Mouse (Mus musculus) myocyte (in vitro differentiated cells): Measurements from ENCODE around the gene Trit1.

Experiments
- E2F4 ChIP-seq: IDR thresholded peaks from one replicate; pipeline ENCODE4 v1.6.1; 2011; ENCODE audit warnings: mild to moderate bottlenecking, control low read depth, moderate library complexity; ENCODE audit not compliant: insufficient read depth
- MAX ChIP-seq: IDR thresholded peaks from one replicate; pipeline ENCODE4 v1.6.1; 2011; ENCODE audit warnings: low read depth, mild to moderate bottlenecking, control low read depth
- MYOD1 ChIP-seq, 3 experiments: IDR thresholded peaks; one replicate each; pipeline ENCODE4 v1.6.1; 2011; ENCODE audit warnings: control low read depth in 2 of 3, low read depth in 2 of 3, mild to moderate bottlenecking in 2 of 3, moderate library complexity in 1 of 3; ENCODE audit not compliant: insufficient read length in 2 of 3, control insufficient read depth in 1 of 3
- POLR2A ChIP-seq: IDR thresholded peaks from one replicate; pipeline ENCODE4 v1.6.1; 2011; ENCODE audit warnings: low read depth, mild to moderate bottlenecking, control low read depth, moderate library complexity; ENCODE audit not compliant: insufficient read length
- POLR2AphosphoS2 ChIP-seq: IDR thresholded peaks from one replicate; pipeline ENCODE4 v1.6.1; 2011; ENCODE audit warnings: low read depth, control low read depth; ENCODE audit not compliant: insufficient read length
- TCF3 ChIP-seq: IDR thresholded peaks from one replicate; pipeline ENCODE4 v1.6.1; 2011; ENCODE audit warnings: low read depth, control low read depth; ENCODE audit not compliant: insufficient read length
- USF1 ChIP-seq: IDR thresholded peaks from one replicate; pipeline ENCODE4 v1.6.1; 2011; ENCODE audit warnings: low read depth, mild to moderate bottlenecking, control low read depth, moderate library complexity

DNA sequence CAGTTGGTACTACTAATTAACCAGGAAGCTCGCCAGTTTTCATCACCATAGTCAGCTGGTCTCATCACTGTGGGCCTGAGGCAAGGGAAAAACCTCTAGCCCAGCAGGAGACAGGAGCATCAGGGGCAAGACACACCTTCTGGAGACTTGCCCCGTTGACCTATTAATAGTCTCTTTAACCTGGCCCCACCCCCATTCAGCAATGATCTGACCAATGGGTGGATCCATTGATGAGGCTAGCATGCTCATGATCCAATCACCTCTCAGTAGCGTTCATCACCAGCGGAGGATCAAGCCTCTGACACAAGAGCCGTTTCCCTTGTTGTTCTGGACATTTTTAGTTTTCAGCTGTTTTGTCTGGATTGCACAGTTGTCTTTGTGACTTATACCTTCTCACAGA, 76.2 kb downstream of the Trit1 start:
- TF ChIP-seq POLR2A (no peak), MYOD1 (IDR thresholded peaks at IDR 0.05; ENCODE audit: control insufficient read depth in 1 of 3, insufficient read length in 2 of 3, low read depth in 2 of 3) (no peak), E2F4 (no peak), MAX (no peak), TCF3 (no peak), USF1 (no peak), POLR2AphosphoS2 (no peak)
